Mouse (Mus musculus): ENCODE data around the gene Maml2.

- TF ChIP-seq POLR2A (IDR thresholded peaks at IDR 0.05; ENCODE audit: insufficient read depth, low read depth, low read length) (no peak), CTCF (IDR thresholded peaks at IDR 0.05; ENCODE audit: insufficient read depth, low read depth, low read length) (no peak)
Measured at GRCm38 (mm10) chr9:13457774-13458173, 160.0 kb downstream of the Maml2 start.
